Mouse (Mus musculus): Measurements from ENCODE around the gene Fignl1. TPM values are rescaled to one million over a fixed set of nuclear protein-coding genes. Genes with fewer than 3 reads are reported as not detected.

Gene Fignl1
- total RNA-seq (2021) = 1 to 10 TPM; 1.0 to 2.1 TPM
- long read RNA-seq, experiment 1, partial matches to known transcripts = 0 of 3 reads
- long read RNA-seq, experiment 1, other reads (novel, unspliced or antisense) = 0 of 3 reads
- long read RNA-seq, experiment 2, partial matches to known transcripts = 0 of 3 reads
- long read RNA-seq, experiment 2, other reads (novel, unspliced or antisense) = 0 of 3 reads

- DNase-seq (ENCODE audit: low spot score in 2 of 2) = peak; percentile 96
Measured at GRCm38 (mm10) chr11:11808820-11809403, at the start of gene Fignl1. Gene Fignl1 (minus strand): TSS chr11:11808962.

DNA sequence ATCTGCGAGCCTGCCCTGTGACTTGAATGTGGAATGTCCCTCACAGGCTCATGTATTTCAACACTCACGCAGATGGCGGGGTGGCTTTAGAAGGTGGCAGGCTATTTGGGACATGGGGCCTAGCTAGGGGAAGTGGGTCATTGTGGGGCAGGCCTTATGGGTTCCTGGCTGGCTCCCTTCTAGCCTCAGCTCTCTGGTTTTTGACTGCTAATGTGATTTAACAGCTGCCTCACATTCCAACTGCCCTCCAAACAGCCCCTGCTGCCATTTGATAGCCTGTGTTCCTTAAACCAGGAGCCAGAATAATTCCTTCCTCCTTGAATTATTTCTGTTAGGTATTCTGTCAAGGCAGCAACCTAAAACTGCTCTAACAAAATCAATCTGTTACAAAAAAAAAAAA, 48.2 kb upstream of the Fignl1 start:
- DNase-seq (ENCODE audit: low spot score in 2 of 2) = no peak

DNA sequence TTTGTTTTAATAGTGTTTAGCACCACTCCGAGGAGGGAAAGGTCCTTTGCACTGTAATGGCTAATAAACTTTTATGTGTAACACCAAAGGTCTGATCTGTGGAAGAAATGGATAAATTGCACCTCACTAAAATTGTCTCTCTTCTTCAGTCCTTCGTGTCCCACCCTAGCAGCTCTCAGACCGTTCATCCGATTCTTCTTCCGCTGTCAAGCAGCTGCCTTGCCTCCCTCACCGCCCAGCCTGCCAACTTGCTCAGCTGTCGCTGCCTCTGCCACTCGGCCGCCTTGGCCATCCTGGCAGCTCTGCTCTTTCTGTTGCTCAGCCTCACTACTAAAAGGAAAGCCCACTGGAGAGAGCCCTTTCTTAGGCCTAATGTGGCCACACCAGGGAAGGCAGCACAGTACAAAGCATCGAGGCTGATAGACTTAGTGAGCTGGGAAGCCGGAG, 46.9 kb upstream of the Fignl1 start:
- peak in 1 of 2 experiments; percentile 22 for DNase-seq (ENCODE audit: low spot score in 2 of 2)

GRCm38 (mm10) chr11:11855061-11855672, 46.4 kb upstream of the Fignl1 start:
- DNase-seq (ENCODE audit: low spot score in 2 of 2) = no peak

DNA sequence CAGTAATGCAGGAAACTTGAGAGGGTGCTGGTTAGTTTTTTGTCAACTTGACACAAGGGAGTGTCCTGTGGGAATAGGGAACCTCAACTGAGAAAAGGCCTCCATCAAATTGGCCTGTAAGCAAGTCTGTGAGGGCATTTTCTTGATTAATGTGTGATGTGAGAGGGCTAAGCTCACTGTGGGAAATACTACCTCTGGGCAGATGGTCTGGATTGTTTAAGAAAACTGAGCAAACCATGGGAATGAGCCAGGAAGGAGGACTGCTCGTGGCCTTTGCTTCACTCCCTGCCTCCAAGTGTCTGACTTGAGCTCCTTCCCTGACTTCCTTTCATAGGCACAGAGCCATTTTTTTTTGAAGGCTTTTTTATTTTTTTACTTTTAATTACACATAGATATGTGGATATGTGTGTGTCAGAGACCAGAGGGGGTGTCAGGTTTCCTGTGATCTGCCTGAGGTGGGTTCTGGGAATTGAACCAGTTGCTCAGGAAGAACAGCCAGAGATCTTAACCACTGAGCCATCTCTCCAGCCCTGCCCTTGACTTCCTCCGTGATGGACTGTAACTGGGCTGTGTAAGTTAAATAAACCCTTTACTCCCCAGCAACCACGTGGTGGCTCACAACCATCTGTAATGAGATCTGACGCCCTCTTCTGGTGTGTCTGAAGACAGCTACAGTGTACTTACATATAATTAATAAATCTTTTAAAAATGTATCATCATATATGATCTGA, 45.1 kb upstream of the Fignl1 start:
- no peak for DNase-seq (ENCODE audit: low spot score in 2 of 2)

- no peak for DNase-seq (ENCODE audit: low spot score in 2 of 2)
Measured at GRCm38 (mm10) chr11:11851957-11852505, 43.3 kb upstream of the Fignl1 start.

DNA sequence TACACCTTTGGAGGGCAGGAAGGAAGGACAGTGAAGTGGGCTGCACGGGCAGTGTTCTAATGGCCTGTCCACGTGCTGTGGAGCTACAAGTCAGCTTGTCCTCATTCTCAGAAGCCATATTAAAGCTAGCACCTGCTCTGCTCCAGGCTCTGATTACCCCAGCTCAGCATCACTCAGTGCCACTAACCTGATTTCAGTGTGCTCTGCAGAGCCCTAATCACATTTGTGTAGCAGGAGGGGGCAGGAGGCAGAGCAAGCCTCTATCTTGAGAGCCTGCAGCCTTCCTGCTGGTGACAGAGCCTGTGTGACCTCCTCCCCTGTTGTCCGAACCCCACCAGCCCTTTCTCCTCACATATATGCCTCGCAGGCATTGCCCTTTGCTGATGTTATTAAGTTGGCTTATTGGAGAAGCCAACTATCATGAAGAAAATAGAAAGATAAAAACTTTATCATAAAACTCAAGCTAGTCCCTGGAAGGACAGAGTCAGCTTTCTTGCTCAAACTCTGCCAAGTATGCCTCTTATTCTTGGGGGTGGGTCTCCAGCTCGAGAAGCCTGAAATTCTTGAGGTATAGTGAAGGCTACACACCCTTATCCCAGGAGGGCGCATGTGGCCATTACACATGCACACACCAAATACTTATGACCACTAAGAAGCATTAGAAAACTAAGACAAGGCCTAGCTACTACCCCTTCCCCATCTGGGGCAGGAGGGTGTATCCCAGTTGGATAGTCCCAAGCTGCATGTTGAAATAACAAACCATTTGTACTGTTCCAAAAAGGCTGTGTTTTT, 41.9 kb upstream of the Fignl1 start:
- DNase-seq (ENCODE audit: low spot score in 2 of 2) = no peak

DNA sequence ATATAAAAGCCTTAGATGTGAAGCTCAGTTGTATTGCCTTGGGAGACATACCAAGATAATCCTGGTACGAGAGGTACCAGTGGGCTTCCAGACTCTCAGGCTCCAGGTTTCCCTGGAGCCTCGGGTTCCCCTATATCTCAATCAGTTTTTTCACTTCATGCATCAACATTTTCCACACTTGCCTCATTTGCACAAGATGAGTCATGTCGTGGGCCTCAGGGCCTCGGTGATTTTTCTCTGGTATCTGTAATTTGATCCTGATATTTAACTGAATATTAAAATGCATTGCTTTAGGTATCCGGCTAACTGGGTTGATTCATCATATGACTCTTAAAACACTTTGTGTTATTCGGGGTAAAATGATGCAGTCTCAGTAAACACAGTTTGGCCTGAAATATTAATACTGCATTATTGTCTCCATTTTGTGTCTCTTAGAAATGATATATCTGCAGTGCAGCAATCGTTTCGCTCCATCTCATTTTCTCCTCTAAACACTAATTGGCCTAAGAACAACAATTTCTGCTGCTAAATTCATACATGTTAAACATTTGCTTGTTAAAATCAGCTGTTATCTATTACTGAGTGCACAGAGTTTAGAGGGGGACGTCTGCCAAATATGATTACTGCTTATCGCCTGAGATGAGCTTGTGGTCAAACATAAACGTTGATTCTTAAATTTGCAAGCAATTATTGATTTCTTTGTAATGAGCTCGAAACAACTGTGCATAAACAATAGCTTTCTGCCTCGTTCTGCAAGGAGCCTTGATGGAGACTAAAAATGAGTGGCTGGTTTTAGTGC, 41.0 kb upstream of the Fignl1 start:
- DNase-seq (ENCODE audit: low spot score in 2 of 2) = no peak

DNA sequence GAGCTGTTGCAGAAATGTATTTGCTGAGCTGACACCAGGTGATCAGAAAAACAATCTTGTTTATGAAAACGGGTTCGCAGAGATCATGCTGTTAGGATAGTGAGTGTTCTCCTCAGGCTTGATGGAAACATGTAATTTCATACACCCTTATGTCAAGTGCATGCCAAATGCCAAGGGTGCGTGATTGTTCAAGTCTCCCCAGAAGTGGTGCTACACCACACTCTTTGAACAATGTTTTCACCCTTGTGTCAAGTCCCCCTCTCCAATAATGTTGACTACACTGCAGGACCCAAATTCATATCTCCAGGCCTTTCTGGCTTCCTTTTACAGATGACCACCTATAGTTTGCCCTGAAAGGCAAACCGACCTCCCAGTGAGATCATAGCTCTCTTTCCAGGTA, 39.7 kb upstream of the Fignl1 start:
- DNase-seq (ENCODE audit: low spot score in 2 of 2) = no peak

GRCm38 (mm10) chr11:11845044-11845443, 36.3 kb upstream of the Fignl1 start:
- no peak for DNase-seq (ENCODE audit: low spot score in 2 of 2)

DNA sequence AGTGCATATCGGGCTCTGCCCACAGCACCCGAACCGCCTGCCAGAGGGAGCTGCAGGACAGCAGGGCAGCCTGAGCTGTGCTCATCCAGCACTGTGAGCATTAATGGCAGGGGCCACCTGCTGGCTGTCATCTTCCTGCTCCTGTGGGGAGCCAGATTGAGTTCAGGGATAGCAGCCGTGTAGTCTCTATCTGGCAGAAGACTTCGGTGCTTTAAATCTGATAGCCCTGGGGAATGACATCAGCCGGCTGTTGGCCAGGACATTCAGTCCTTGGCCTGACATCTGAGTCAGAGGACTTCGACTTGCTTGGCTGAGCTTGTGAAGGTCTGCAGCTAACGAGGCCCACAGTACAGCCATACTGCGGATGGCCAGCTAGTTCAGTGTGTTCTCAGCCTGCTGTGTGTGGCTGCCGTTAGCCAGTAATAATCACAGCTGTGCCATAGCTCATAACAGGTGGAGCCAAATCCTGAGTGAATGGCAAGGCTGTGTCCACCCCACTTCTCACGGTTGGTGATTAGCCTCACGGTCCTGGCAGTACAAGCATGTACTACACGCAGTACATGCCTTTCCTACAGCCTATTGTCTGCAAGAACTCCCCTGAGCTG, 35.7 kb upstream of the Fignl1 start:
- DNase-seq (ENCODE audit: low spot score in 2 of 2) = peak in 1 of 2 experiments; percentile 43

DNA sequence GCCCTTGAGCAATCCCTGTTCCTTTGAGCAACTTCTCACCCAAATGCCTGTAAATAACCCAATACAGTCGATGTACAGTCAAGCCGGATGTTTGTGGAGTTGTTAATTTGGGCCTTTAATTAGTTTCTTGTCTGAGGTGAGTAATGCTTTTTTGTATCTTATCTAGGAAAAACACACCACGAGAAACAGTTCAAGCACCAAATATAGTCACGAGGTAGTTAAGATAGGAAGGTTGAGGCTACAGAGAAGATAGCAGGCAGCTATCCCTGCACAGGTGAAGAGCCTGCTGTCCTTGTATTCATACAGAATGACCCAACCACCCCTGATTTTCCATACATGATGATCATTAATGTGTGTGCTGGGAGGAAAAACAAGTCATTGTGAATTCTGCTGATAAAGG, 32.8 kb upstream of the Fignl1 start:
- no peak for DNase-seq (ENCODE audit: low spot score in 2 of 2)

- DNase-seq (ENCODE audit: low spot score in 2 of 2) = no peak
Measured at GRCm38 (mm10) chr11:11840746-11841145, 32.0 kb upstream of the Fignl1 start.

- no peak for DNase-seq (ENCODE audit: low spot score in 2 of 2)
Measured at GRCm38 (mm10) chr11:11839874-11840273, 31.1 kb upstream of the Fignl1 start.

- DNase-seq (ENCODE audit: low spot score in 2 of 2) = no peak
Measured at GRCm38 (mm10) chr11:11837384-11837783, 28.6 kb upstream of the Fignl1 start.

DNA sequence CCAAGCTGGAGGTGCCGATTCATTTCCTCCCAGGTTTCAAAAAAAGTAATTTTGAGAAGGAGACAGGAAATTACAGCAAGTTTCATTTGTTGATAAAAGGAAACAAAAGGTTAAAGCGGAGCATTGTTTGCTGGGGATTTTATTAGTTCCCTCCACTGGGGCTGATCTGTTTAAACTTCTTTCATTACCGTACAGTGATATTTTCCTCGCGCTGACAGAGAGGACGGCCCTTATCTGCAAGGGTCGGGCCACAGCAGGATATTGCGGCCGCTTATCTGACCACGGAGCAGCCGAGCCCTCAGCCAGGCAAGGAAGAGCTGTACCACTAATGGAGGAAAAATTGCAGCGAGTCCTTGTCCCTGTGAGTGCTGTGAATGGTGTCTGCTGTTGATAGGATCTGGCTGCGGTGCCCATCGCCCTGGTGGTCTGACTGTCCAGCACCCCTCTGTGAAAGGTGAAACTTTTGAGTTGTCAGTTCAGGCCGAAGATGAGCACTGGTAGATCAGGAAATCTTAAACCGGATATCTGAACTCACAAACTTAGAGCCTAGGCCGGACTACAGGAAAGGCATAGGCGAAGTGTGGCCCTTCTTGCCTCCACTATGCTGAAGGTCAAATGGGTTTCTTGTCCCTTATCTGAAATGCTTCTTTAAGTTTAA, 28.1 kb upstream of the Fignl1 start:
- no peak for DNase-seq (ENCODE audit: low spot score in 2 of 2)

- no peak for DNase-seq (ENCODE audit: low spot score in 2 of 2)
Measured at GRCm38 (mm10) chr11:11836262-11836661, 27.5 kb upstream of the Fignl1 start.

DNA sequence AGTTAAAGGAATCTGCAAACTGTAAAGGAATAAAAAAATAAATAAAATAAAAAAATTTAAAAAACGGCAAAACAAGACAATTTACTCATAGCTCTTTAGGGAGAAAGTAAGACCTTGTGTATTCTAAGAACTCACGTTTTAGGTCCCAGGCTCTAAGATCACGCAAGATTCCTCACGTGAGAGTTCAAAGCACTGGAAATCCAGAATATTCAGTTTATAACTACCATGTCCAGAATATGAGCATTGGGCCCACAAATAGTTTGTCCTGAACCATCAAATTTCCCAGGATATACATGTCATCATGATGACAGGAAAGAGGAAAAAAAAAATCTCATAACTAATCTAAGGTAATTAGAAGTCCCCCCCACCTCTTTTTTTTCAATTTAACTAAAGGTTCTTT, 27.0 kb upstream of the Fignl1 start:
- no peak for DNase-seq (ENCODE audit: low spot score in 2 of 2)

GRCm38 (mm10) chr11:11835361-11835760, 26.6 kb upstream of the Fignl1 start:
- no peak for DNase-seq (ENCODE audit: low spot score in 2 of 2)

Measured in layer of hippocampus, postnatal 14 days (tissue).